Mouse (Mus musculus) embryonic facial prominence, embryonic 12.5 days (tissue): ENCODE measurements around the gene Caln1. TPM values are rescaled to one million over a fixed set of nuclear protein-coding genes. Genes with fewer than 3 reads are reported as not detected.

Experiments used
- ATAC-seq: fragments of 200-750 bp; cut with Nextera tagmentation; 2 replicates; pipeline ENCODE4 v1.8.0; 2017; ENCODE audit not compliant: insufficient number of reproducible peaks, insufficient read depth, low FRiP score, low TSS enrichment
- H3K27ac ChIP-seq: fragments of 300-500 bp; sonication (generic); 2 replicates; pipeline ENCODE4 v1.5.1; 2016; ENCODE audit warnings: mild to moderate bottlenecking
- H3K27me3 ChIP-seq: fragments of 300-500 bp; sonication (generic); 2 replicates; pipeline ENCODE4 v1.6.1; 2016; ENCODE audit warnings: mild to moderate bottlenecking, moderate library complexity
- H3K36me3 ChIP-seq: fragments of 300-500 bp; sonication (generic); 2 replicates; pipeline ENCODE4 v1.6.1; 2016; ENCODE audit warnings: mild to moderate bottlenecking
- H3K4me1 ChIP-seq: fragments of 300-500 bp; sonication (generic); 2 replicates; pipeline ENCODE4 v1.6.1; 2016
- H3K4me2 ChIP-seq: fragments of 300-500 bp; sonication (generic); replicated peaks from 2 replicates; pipeline ENCODE4 v1.6.1; 2016; ENCODE audit warnings: mild to moderate bottlenecking, moderate library complexity
- H3K4me3 ChIP-seq: fragments of 300-500 bp; sonication (generic); 2 replicates; pipeline ENCODE4 v1.5.1; 2016; ENCODE audit warnings: mild to moderate bottlenecking
- H3K9ac ChIP-seq: fragments of 300-500 bp; sonication (generic); 2 replicates; pipeline ENCODE4 v1.6.1; 2016; ENCODE audit warnings: mild to moderate bottlenecking, moderate library complexity
- H3K9me3 ChIP-seq: fragments of 300-500 bp; sonication (generic); 2 replicates; pipeline ENCODE4 v1.6.1; 2016; ENCODE audit warnings: mild to moderate bottlenecking, moderate library complexity
- WGBS: fragments of 180-500 bp; shearing (Covaris S2); methylation state at CpG from one replicate; pipeline ENCODE4 v1.1.7; 2016; 5-methylcytosine and 5-hydroxymethylcytosine counted together
- polyA plus RNA-seq: library from polyadenylated mRNA; unstranded; fragments of >200 nt; fragmentation: Nextera tagmentation; extraction: Ambion mirVana; gene quantifications from 2 replicates; pipeline ENCODE4 v1.2.1, GENCODE M21; 2016

The Caln1 gene
- polyA plus RNA-seq, 1 experiment from 2014 or later, result 3.1 TPM

GRCm38 (mm10) chr5:130772491-130772890, 403.2 kb downstream of the Caln1 start:
- Histone ChIP-seq H3K36me3 (no peaks in the 10 kb centered on the region), H3K4me1 (no peaks in the 10 kb centered on the region), H3K4me2 (no peak overlapping the region), H3K4me3 (no peak overlapping the region), H3K9me3 (no peaks in the 10 kb centered on the region), H3K27me3 (no peaks in the 10 kb centered on the region), H3K27ac (no peak overlapping the region), H3K9ac (no peak overlapping the region)
- no peak for ATAC-seq
- 84% methylated on average over 6 of the region's 6 CpGs for WGBS

- no peak overlapping the region for H3K27ac ChIP-seq
These were observed 405.7 kb downstream of the Caln1 start for GRCm38 (mm10) chr5:130774946-130775345.

GRCm38 (mm10) chr5:130792755-130793452, 423.6 kb downstream of the Caln1 start:
- no peaks in the 10 kb centered on the region for H3K36me3 ChIP-seq
- no peak overlapping the region for H3K9ac ChIP-seq
- WGBS, result 88% methylated on average over 3 of the region's 3 CpGs
- no peaks in the 10 kb centered on the region for H3K4me1 ChIP-seq
- no peaks in the 10 kb centered on the region for H3K9me3 ChIP-seq
- H3K27me3 ChIP-seq, result no peaks in the 10 kb centered on the region
- H3K27ac ChIP-seq, result no peak overlapping the region
- H3K4me2 ChIP-seq, result no peak overlapping the region
- no peak overlapping the region for H3K4me3 ChIP-seq
- ATAC-seq, result no peak

More at GRCm38 (mm10) chr5:130774946-130775345, 405.7 kb downstream of the Caln1 start:
- ATAC-seq, result no peak
- Histone ChIP-seq H3K4me1 (no peaks in the 10 kb centered on the region), H3K9me3 (no peaks in the 10 kb centered on the region), H3K36me3 (no peaks in the 10 kb centered on the region), H3K9ac (no peak overlapping the region), H3K4me2 (no peak overlapping the region), H3K27me3 (no peaks in the 10 kb centered on the region), H3K4me3 (no peak overlapping the region)
- WGBS, result 89% methylated on average over 3 of the region's 3 CpGs

- no peaks in the 10 kb centered on the region for H3K27me3 ChIP-seq
- no peak overlapping the region for H3K27ac ChIP-seq
- no peak overlapping the region for H3K9ac ChIP-seq
- H3K4me1 ChIP-seq, result no peaks in the 10 kb centered on the region
- 0 out of 2 replicates have a peak, but pooled peaks cover 2% of the 10 kb centered on the region for H3K9me3 ChIP-seq
- no peak overlapping the region for H3K4me3 ChIP-seq
- 84% methylated on average over 5 of the region's 5 CpGs for WGBS
- ATAC-seq, result no peak
- no peak overlapping the region for H3K4me2 ChIP-seq
- no peaks in the 10 kb centered on the region for H3K36me3 ChIP-seq
These were observed 428.5 kb downstream of the Caln1 start for GRCm38 (mm10) chr5:130797713-130798112.

GRCm38 (mm10) chr5:130810314-130810713, 441.1 kb downstream of the Caln1 start:
- H3K4me1 ChIP-seq, result no peaks in the 10 kb centered on the region

GRCm38 (mm10) chr5:130810846-130811245, 441.6 kb downstream of the Caln1 start:
- H3K27ac ChIP-seq, result no peak overlapping the region
- ATAC-seq, result no peak
- H3K27me3 ChIP-seq, result no peaks in the 10 kb centered on the region
- no peak overlapping the region for H3K4me3 ChIP-seq
- 0 out of 2 replicates have a peak, but pooled peaks cover 4% of the 10 kb centered on the region for H3K9me3 ChIP-seq
- H3K9ac ChIP-seq, result no peak overlapping the region
- no peaks in the 10 kb centered on the region for H3K4me1 ChIP-seq
- 36% methylated on average over 1 of the region's 1 CpGs for WGBS
- no peak overlapping the region for H3K4me2 ChIP-seq
- no peaks in the 10 kb centered on the region for H3K36me3 ChIP-seq

More at GRCm38 (mm10) chr5:130810314-130810713, 441.1 kb downstream of the Caln1 start:
- Histone ChIP-seq H3K9ac (no peak overlapping the region), H3K27ac (no peak overlapping the region), H3K27me3 (no peaks in the 10 kb centered on the region), H3K36me3 (no peaks in the 10 kb centered on the region), H3K4me2 (no peak overlapping the region), H3K9me3 (0 out of 2 replicates have a peak, but pooled peaks cover 4% of the 10 kb centered on the region), H3K4me3 (no peak overlapping the region)
- 16% methylated on average over 6 of the region's 6 CpGs for WGBS
- ATAC-seq, result no peak

GRCm38 (mm10) chr5:130811266-130811665, 442.0 kb downstream of the Caln1 start:
- Histone ChIP-seq H3K27me3 (no peaks in the 10 kb centered on the region), H3K9me3 (0 out of 2 replicates have a peak, but pooled peaks cover 4% of the 10 kb centered on the region), H3K27ac (no peak overlapping the region), H3K4me2 (no peak overlapping the region), H3K4me1 (no peaks in the 10 kb centered on the region), H3K36me3 (no peaks in the 10 kb centered on the region), H3K4me3 (no peak overlapping the region), H3K9ac (no peak overlapping the region)
- no peak for ATAC-seq
- 27% methylated on average over 3 of the region's 3 CpGs for WGBS

- no peak for ATAC-seq
- Histone ChIP-seq H3K36me3 (no peaks in the 10 kb centered on the region), H3K4me1 (no peaks in the 10 kb centered on the region), H3K27me3 (no peaks in the 10 kb centered on the region), H3K9me3 (0 out of 2 replicates have a peak, but pooled peaks cover 4% of the 10 kb centered on the region), H3K4me2 (no peak overlapping the region), H3K27ac (no peak overlapping the region), H3K9ac (no peak overlapping the region), H3K4me3 (no peak overlapping the region)
- WGBS, result 93% methylated on average over 3 of the region's 3 CpGs
These were observed 442.7 kb downstream of the Caln1 start for GRCm38 (mm10) chr5:130811966-130812365.

GRCm38 (mm10) chr5:130812556-130812955, 443.3 kb downstream of the Caln1 start:
- 93% methylated on average over 8 of the region's 8 CpGs for WGBS
- Histone ChIP-seq H3K27me3 (no peaks in the 10 kb centered on the region), H3K27ac (no peak overlapping the region), H3K4me1 (no peaks in the 10 kb centered on the region), H3K4me2 (no peak overlapping the region), H3K36me3 (no peaks in the 10 kb centered on the region), H3K9me3 (0 out of 2 replicates have a peak, but pooled peaks cover 4% of the 10 kb centered on the region), H3K9ac (no peak overlapping the region), H3K4me3 (no peak overlapping the region)
- ATAC-seq, result no peak

GRCm38 (mm10) chr5:130813089-130813488, 443.8 kb downstream of the Caln1 start:
- H3K4me3 ChIP-seq, result no peak overlapping the region
- WGBS, result 88% methylated on average over 9 of the region's 9 CpGs
- no peaks in the 10 kb centered on the region for H3K27me3 ChIP-seq
- no peak overlapping the region for H3K27ac ChIP-seq
- H3K9me3 ChIP-seq, result 0 out of 2 replicates have a peak, but pooled peaks cover 4% of the 10 kb centered on the region
- H3K4me1 ChIP-seq, result no peaks in the 10 kb centered on the region
- H3K9ac ChIP-seq, result no peak overlapping the region
- no peaks in the 10 kb centered on the region for H3K36me3 ChIP-seq
- ATAC-seq, result no peak
- H3K4me2 ChIP-seq, result no peak overlapping the region

GRCm38 (mm10) chr5:130815352-130815751, 446.1 kb downstream of the Caln1 start:
- no peak overlapping the region for H3K27ac ChIP-seq
- H3K9ac ChIP-seq, result no peak overlapping the region
- H3K4me3 ChIP-seq, result no peak overlapping the region
- H3K27me3 ChIP-seq, result no peaks in the 10 kb centered on the region
- no peak for ATAC-seq
- no peaks in the 10 kb centered on the region for H3K4me1 ChIP-seq
- no peak overlapping the region for H3K4me2 ChIP-seq
- no peaks in the 10 kb centered on the region for H3K36me3 ChIP-seq
- 81% methylated on average over 5 of the region's 5 CpGs for WGBS
- no peaks in the 10 kb centered on the region for H3K9me3 ChIP-seq

- 80% methylated on average over 4 of the region's 4 CpGs for WGBS
- H3K9ac ChIP-seq, result no peak overlapping the region
- no peak overlapping the region for H3K4me3 ChIP-seq
- no peaks in the 10 kb centered on the region for H3K4me1 ChIP-seq
- H3K27me3 ChIP-seq, result no peaks in the 10 kb centered on the region
- no peaks in the 10 kb centered on the region for H3K36me3 ChIP-seq
- no peak overlapping the region for H3K4me2 ChIP-seq
- no peaks in the 10 kb centered on the region for H3K9me3 ChIP-seq
- no peak for ATAC-seq
- no peak overlapping the region for H3K27ac ChIP-seq
These were observed 450.9 kb downstream of the Caln1 start for GRCm38 (mm10) chr5:130820021-130820648.
